Mouse (Mus musculus): ENCODE data around the gene C8a. TPM values are rescaled to one million over a fixed set of nuclear protein-coding genes. Genes with fewer than 3 reads are reported as not detected.

C8a gene
- polyA plus RNA-seq (2012; fragmentation: generic; extraction: Trizol) = not detected

DNA sequence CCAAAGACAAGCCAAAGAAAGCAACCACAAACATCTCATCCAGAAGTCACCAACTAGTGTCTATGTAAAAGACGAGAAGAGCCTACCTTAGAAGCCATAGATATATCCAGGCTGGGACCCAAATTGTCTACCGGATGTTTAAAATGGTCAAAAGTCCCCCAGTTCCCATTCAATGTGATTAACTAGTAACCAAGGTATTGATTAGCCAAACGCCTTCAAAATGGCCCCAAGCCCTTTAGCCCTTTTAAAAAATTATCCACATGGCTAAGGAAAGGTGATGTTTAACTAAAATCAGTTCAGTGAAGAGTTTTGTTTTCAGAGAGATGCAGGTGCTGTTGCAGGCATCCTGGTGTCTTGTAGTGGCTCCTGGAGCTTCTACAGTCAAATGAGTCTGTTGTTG is at the start of gene C8a:
Gene C8a, minus strand, starts transcription at position 76 of the 400 bp plus-strand sequence.

GRCm38 (mm10) chr4:104913291-104914129 is 37.3 kb upstream of the C8a start, which contains the start of gene Fyb2:
TSS of gene Fyb2 (plus strand) at chr4:104913456.

GRCm38 (mm10) chr4:104857029-104857428 is 19.2 kb downstream of the C8a start, which contains the start of gene Gm17662:
TSS of gene Gm17662 (plus strand) at chr4:104857329.

GRCm38 (mm10) chr4:104766065-104766464 is 110.1 kb downstream of the C8a start, which contains the start of gene C8b:
TSS of gene C8b (plus strand) at chr4:104766317.

Other genes with a start within 250 kb of the C8a start
- gene C8b, start 110.1 kb downstream of the C8a start, polyA plus RNA-seq (2012; fragmentation: generic; extraction: Trizol) = not detected
- gene Gm17662, start 19.1 kb downstream of the C8a start, polyA plus RNA-seq (2012; fragmentation: generic; extraction: Trizol) = not detected
- gene Fyb2, start 37.1 kb upstream of the C8a start, polyA plus RNA-seq (2012; fragmentation: generic; extraction: Trizol) = under 1 TPM; 0.07 TPM
- under 1 TPM; 0.02 to 0.39 TPM for gene Prkaa2, start 233.5 kb upstream of the C8a start, polyA plus RNA-seq (2012; fragmentation: generic; extraction: Trizol)